Mouse (Mus musculus) frontal cortex, adult 2 months (tissue): ENCODE data around the gene Ten1. TPM values are rescaled to one million over a fixed set of nuclear protein-coding genes. Genes with fewer than 3 reads are reported as not detected.

Experiments used
- DNase-seq, 2 experiments: peaks; one replicate each; pipeline ENCODE4 v3.0.0; 2022; ENCODE audit warnings: low spot score in 1 of 2; ENCODE audit errors: extremely low spot score in 1 of 2
- polyA plus RNA-seq: library from polyadenylated mRNA; depleted of rRNA; stranded (reverse); fragments of >200 nt; gene quantifications from 2 replicates; pipeline ENCODE4 v1.2.3, GENCODE M21; 2012

The Ten1 gene
- polyA plus RNA-seq, 1 experiment: 50.9 TPM

DNA sequence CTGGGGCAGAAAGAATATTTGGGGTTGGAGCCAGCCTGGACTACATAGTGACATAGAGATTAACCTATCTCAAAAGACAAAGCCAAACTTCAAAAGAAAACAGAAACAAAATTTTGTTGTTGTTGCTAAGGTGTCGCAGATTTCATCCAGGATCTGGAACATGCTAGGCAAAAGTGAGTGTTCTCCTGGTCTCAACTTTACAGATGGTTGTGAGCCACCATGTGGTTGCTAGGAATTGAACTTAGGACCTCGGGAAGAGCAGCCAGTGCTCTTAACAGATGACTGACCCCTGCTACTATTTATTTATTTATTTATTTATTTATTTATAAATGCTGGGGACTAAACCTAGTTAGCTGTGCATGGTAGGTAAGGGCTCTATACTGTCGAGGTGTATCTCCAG is 2.3 kb upstream of the Ten1 start:
- DNase-seq: no peak

DNA sequence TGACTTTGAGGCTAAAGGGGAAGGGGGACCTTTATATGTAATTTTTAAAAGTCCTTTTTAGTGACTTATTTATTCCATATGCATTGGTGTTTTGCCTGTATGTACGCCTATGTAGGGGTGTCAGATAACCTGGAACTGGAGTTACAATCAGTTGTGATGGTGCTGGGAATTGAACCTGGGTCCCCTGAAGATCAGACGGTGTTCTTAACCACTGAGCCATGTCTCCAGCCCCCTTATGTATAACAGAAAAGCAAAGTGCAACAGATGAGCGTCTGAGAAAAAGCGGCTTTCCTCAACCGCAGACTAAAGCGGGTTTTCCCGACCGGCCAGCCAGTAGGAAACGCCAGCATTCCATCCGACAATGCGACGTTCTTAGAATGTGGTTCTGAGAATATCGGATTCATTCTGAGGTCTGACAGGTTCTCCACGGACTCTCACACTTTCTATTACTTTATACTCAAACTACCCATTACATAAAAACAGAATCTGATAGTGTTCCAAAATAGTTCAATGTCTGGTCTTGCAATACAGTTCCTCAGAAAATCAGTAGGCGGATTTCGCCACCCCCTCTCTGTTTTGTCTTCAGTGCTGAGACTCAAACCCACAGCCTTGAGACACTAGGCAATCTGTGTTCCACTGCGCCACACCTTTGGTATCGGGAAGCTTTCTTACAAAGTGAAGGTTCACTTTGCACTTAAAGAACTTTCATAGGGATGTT is 1.6 kb upstream of the Ten1 start:
- no peak for DNase-seq

- no peak for DNase-seq
These were observed 1.1 kb upstream of the Ten1 start for GRCm38 (mm10) chr11:116197584-116197906.

- DNase-seq: no peak
These were observed 523 bp upstream of the Ten1 start for GRCm38 (mm10) chr11:116198132-116198531.

DNA sequence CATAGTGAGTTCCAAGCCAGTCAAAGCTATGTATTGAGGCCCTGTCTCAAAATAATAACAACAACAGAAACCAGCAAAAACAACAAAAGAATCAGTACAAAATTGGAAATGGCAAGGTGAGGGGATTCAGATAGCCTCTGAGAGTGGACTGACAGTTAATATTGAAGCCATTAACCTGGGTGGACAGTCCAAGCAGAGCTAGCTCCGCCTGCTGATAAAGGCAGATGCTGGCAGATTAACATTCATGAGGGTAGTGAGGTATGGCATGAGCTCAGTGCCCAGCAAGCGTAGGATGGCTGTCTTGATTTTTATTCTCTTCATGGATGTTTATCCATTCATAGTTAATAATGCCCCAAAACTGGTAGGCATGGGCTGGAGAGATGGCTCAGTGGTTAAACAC is 2.5 kb downstream of the Ten1 start:
- no peak for DNase-seq

- no peak for DNase-seq
These were observed 4.5 kb downstream of the Ten1 start for GRCm38 (mm10) chr11:116203150-116203549.

- DNase-seq: no peak
These were observed 8.0 kb downstream of the Ten1 start for GRCm38 (mm10) chr11:116206678-116207077.

DNA sequence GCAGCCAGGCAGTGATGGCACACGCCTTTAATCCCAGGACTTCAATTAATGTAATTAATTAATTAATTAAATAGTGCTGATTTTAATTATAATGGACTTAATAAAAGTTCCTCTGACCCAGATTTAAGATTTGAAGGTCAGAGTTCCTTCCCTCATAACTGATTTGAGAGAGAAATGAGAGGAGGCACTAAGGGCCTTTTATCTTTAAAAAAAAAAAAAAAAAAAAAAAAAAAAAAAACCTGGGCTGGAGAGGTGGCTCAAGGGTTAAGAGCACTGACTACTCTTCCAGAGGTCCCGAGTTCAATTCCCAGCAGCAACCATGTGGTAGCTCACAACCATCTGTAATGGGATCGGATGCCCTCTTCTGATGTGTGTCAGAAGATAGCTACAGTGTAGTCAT is 10.0 kb downstream of the Ten1 start:
- DNase-seq: no peak

- DNase-seq: no peak
These were observed 10.6 kb downstream of the Ten1 start for GRCm38 (mm10) chr11:116209257-116209656.

- DNase-seq: no peak
These were observed 12.0 kb downstream of the Ten1 start for GRCm38 (mm10) chr11:116210696-116211095.

- no peak for DNase-seq
These were observed 14.2 kb downstream of the Ten1 start for GRCm38 (mm10) chr11:116212847-116213246.

- DNase-seq: no peak
These were observed 15.3 kb downstream of the Ten1 start for GRCm38 (mm10) chr11:116213877-116214510.

DNA sequence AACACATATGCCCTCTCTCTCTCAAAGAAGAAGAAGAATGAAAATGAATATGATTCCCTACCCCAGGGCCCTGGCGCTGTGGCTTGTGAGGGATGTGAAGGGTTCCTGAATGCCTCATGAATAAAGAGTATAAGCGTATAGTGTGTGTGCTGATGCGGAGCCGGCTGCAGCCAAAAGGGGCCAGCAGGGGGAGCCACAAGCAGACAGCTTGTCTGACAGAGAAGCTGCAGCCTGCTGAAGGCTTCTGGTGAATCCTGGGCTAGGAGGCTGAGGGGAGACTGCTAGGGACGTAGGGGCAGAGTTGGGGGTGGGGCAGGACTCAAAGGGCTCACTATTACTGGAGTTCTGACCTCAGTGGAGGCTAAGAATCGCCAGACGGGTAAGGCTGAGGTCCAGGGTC is 16.5 kb downstream of the Ten1 start:
- DNase-seq: no peak

GRCm38 (mm10) chr11:116215991-116216390 is 17.3 kb downstream of the Ten1 start:
- DNase-seq: no peak

GRCm38 (mm10) chr11:116216549-116216948 is 17.9 kb downstream of the Ten1 start:
- DNase-seq: no peak

GRCm38 (mm10) chr11:116218263-116218662 is 19.6 kb downstream of the Ten1 start:
- DNase-seq: no peak

DNA sequence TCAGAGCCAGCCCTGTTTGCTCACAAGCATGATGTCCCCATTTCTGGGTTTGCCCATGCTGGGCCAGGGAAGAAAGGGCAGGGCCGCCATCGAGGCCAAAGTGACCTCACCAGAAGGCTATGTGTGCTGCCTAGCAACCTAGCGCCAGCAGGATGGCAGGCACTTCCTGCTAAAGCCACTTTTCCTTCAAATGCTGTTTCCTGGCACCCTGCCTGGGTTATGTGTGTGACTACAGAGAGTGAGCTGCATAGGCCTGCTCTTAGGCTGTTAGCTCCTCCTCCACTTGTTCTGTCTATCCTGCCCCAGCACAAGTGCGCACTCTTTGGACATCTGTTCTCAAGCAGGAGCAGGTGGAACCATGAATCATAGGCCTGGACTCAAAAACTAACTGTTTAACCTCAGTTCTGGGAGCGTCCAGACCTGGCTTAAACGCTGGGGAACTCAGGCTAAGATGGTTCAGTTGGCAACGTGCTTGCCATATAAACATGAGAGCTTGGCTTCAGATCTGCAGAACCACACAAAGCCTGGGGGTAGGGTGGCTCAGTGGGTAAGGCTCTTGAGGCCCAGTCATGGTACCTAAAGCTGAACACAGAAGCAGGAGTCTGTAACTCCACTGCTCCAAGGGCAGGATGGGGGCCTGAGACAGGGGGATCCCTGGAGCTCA is 20.2 kb downstream of the Ten1 start:
- DNase-seq: peak; percentile 79 to 87

GRCm38 (mm10) chr11:116219885-116220284 is 21.2 kb downstream of the Ten1 start:
- peak in 1 of 2 experiments; percentile 67 for DNase-seq

- no peak for DNase-seq
These were observed 23.5 kb downstream of the Ten1 start for GRCm38 (mm10) chr11:116221931-116222739.

DNA sequence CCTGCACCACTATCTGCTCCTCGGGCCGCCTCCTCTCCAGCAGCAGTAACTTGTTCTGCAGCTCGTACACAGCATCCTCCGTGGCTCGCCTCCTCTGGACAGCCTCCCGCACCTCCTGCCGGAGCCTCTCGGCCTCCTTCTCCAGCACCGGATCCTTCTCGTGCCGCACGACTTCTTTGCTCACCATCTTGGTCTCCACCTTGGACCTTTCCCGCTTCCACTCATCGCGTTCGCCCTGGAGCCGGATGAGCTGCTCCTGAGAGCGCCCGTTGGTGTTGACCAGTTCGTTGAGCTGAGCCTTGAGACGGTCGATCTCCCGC is 24.0 kb downstream of the Ten1 start:
- no peak for DNase-seq

GRCm38 (mm10) chr11:116226414-116226813 is 27.8 kb downstream of the Ten1 start:
- DNase-seq: peak; percentile 25 to 85
